Mouse (Mus musculus): ENCODE data around the gene Prkce.

DNA sequence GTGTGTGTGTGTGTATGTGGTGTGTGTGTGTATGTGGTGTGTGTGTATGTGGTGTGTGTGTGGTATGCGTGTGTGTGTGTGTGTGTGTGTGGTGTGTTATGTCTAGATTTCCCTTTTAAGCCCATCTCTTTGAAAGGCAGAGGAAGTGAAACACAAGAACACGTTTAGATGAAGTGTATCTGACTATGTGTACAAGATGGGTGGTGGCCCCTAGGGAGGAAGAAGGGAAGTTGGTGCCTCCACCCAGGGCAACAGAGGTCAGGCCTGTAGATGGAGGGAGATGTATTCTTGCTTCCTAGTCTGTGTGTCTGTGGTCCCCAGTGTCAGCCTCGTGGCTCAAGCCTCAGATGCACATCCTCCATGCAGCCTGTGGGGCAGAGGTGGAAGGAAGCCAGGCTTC is 169.5 kb downstream of the Prkce start:
- TF ChIP-seq CTCF (IDR thresholded peaks at IDR 0.05; ENCODE audit: insufficient read depth, low read depth, low read length) (no peak), POLR2A (IDR thresholded peaks at IDR 0.05; ENCODE audit: insufficient read depth, low read depth, low read length) (no peak)
